Mouse (Mus musculus) limb, embryonic 14.5 days (tissue): Measurements from ENCODE around the gene Tapbpl. TPM values are rescaled to one million over a fixed set of nuclear protein-coding genes. Genes with fewer than 3 reads are reported as not detected.

ENCODE experiments used
- ATAC-seq: fragments of 200-750 bp; cut with Nextera tagmentation; 2 replicates; pipeline ENCODE4 v1.8.0; 2017; ENCODE audit warnings: low read depth, moderate number of reproducible peaks, moderate TSS enrichment; ENCODE audit not compliant: low FRiP score
- DNase-seq: peaks from one replicate; pipeline ENCODE4 v3.0.0-alpha.2; 2015; ENCODE audit warnings: low spot score
- H3K27ac ChIP-seq: fragments of 300-500 bp; sonication (generic); replicated peaks from 2 replicates; pipeline ENCODE4 v1.5.1; 2014; ENCODE audit warnings: low read depth, mild to moderate bottlenecking, low read length, moderate library complexity, mixed read lengths
- H3K27me3 ChIP-seq: fragments of 300-500 bp; sonication (generic); 2 replicates; pipeline ENCODE4 v1.6.1; 2014; ENCODE audit warnings: low read length, mixed read lengths; ENCODE audit not compliant: control insufficient read depth, insufficient read depth
- H3K36me3 ChIP-seq: fragments of 300-500 bp; sonication (generic); 2 replicates; pipeline ENCODE4 v1.6.1; 2014; ENCODE audit warnings: mild to moderate bottlenecking, low read length, moderate library complexity, mixed read lengths; ENCODE audit not compliant: control insufficient read depth, insufficient read depth
- H3K4me1 ChIP-seq: fragments of 300-500 bp; sonication (generic); 2 replicates; pipeline ENCODE4 v1.6.1; 2014; ENCODE audit warnings: antibody characterized with exemption, low read length, mixed read lengths; ENCODE audit not compliant: control insufficient read depth, insufficient read depth
- H3K4me2 ChIP-seq: fragments of 300-500 bp; sonication (generic); replicated peaks from 2 replicates; pipeline ENCODE4 v1.6.1; 2014; ENCODE audit warnings: low read depth, mild to moderate bottlenecking, low read length, moderate library complexity; ENCODE audit not compliant: severe bottlenecking
- H3K4me3 ChIP-seq: fragments of 300-500 bp; sonication (generic); replicated peaks from 2 replicates; pipeline ENCODE4 v1.5.1; 2014; ENCODE audit warnings: low read length
- H3K9ac ChIP-seq: fragments of 300-500 bp; sonication (generic); 2 replicates; pipeline ENCODE4 v1.6.1; 2014; ENCODE audit warnings: mild to moderate bottlenecking, low read depth, low read length, moderate library complexity; ENCODE audit not compliant: severe bottlenecking
- H3K9me3 ChIP-seq: fragments of 300-500 bp; sonication (generic); 2 replicates; pipeline ENCODE4 v1.6.1; 2016; ENCODE audit warnings: low read length; ENCODE audit not compliant: control insufficient read depth
- POLR2A ChIP-seq: fragments of 200-500 bp; IDR thresholded peaks from 2 replicates; pipeline ENCODE4 v1.8.0; 2012; ENCODE audit warnings: inconsistent platforms, mild to moderate bottlenecking, moderate library complexity, borderline replicate concordance; ENCODE audit not compliant: insufficient read depth, insufficient read length; ENCODE audit errors: extremely low read depth
- WGBS: fragments of 180-500 bp; shearing (Covaris S2); extraction: QIAGEN DNeasy Blood & Tissue Kit; methylation state at CpG from one replicate; pipeline ENCODE4 v1.1.7; 2014; 5-methylcytosine and 5-hydroxymethylcytosine counted together
- polyA plus RNA-seq, 2 experiments: library from polyadenylated mRNA; depleted of rRNA in 1 of 2; stranded (reverse) in 1 of 2; unstranded in 1 of 2; fragments of >200 nt; fragmentation: Nextera tagmentation in 1 of 2; extraction: Ambion mirVana in 1 of 2; gene quantifications; 2 replicates each; pipeline versions ENCODE4 v1.2.1 to v1.2.3; 2012 to 2014

Tapbpl gene
- polyA plus RNA-seq, 2 experiments = 2.8 to 3.4 TPM

DNA sequence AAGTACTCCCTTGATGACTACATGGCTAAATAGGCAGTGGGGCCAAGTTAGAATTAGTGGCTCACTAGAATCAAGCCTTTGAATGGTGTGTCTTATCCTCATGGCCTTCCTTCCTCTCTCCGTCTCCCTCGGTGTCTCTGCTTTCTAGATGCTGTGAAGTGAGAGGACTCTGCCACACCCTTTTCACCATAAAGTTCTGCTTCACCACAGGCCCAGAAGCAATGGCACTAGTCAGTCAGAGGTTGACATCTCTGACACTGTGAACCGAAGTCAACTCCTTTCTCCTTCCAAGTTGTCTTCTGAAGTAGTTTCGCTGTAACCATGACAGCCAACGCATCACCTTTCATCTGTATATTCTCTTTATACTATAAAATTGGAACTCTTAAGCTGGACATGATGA is 7.9 kb upstream of the Tapbpl start:
- Histone ChIP-seq H3K27ac (no peak overlapping the region), H3K9me3 (no peaks in the 10 kb centered on the region), H3K4me2 (no peak overlapping the region), H3K4me3 (no peak overlapping the region), H3K4me1 (no peaks in the 10 kb centered on the region), H3K9ac (no peak overlapping the region), H3K36me3 (no peaks in the 10 kb centered on the region), H3K27me3 (no peaks in the 10 kb centered on the region)
- no peak for TF ChIP-seq POLR2A
- WGBS = 90% methylated on average over 5 of the region's 5 CpGs
- ATAC-seq = no peak
- no peak for DNase-seq

DNA sequence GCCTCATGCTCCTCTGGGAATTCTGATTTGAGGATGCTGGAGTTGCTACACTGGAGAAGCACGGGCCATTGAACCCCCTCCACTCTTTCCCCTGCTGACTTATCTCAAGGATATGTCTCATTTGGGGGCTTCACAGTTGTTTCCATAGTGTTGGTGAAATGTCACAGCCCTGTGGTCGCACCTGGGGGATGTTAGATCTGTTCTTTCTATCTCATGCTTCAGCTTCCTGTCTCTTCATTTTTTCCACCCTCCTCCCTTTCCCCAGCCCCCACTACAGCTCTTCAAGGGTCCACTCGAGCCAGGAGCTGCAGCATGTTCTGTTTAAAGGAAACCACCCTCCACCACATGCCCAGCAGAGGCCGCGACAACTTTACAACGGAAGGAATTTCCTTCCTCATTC is 6.7 kb upstream of the Tapbpl start:
- DNase-seq = no peak
- TF ChIP-seq POLR2A = no peak
- Histone ChIP-seq H3K36me3 (no peaks in the 10 kb centered on the region), H3K27me3 (no peaks in the 10 kb centered on the region), H3K27ac (no peak overlapping the region), H3K4me1 (no peaks in the 10 kb centered on the region), H3K4me3 (no peak overlapping the region), H3K9ac (no peak overlapping the region), H3K4me2 (no peak overlapping the region), H3K9me3 (no peaks in the 10 kb centered on the region)
- WGBS = 59% methylated on average over 6 of the region's 6 CpGs
- ATAC-seq = no peak

DNA sequence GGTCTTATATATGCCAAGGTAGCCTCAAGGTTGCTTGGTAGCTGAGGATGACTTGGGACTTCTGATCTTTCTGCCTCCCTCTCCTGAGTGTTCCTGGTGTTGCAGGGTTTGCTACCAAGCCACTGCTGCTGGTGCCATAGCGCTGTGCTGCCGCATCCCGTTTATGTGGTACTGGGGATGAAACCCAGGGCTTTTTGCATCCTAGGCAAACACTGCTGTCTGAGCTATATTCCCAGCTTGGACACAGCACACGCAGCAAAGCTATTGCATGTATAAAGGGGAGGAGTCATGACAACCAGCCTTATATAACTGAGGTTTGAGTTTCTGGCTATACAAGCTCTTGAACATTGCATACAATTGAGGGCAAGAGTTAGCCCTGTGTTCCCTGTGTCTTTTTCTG is 5.8 kb upstream of the Tapbpl start:
- no peak for ATAC-seq
- Histone ChIP-seq H3K27me3 (no peaks in the 10 kb centered on the region), H3K4me2 (no peak overlapping the region), H3K36me3 (no peaks in the 10 kb centered on the region), H3K4me1 (no peaks in the 10 kb centered on the region), H3K27ac (no peak overlapping the region), H3K9ac (no peak overlapping the region), H3K9me3 (no peaks in the 10 kb centered on the region), H3K4me3 (no peak overlapping the region)
- 78% methylated on average over 4 of the region's 4 CpGs for WGBS
- DNase-seq = no peak
- TF ChIP-seq POLR2A = no peak

GRCm38 (mm10) chr6:125236782-125237181 is 5.1 kb upstream of the Tapbpl start, which contains the start of gene Cd27:
Cd27 (minus strand) TSS chr6:125237010.
- H3K9me3 ChIP-seq = no peaks in the 10 kb centered on the region
- ATAC-seq = no peak
- H3K27ac ChIP-seq = no peak within 1 kb of the TSS
- peaks cover 3% of the 10 kb centered on the region for H3K4me1 ChIP-seq
- H3K27me3 ChIP-seq = no peaks in the 10 kb centered on the region
- DNase-seq = no peak
- H3K4me3 ChIP-seq = no peak within 1 kb of the TSS
- no peak within 1 kb of the TSS for H3K4me2 ChIP-seq
- no peak within 1 kb of the TSS for H3K9ac ChIP-seq
- H3K36me3 ChIP-seq = no peaks in the 10 kb centered on the region
- WGBS = 49% methylated on average over 6 of the region's 6 CpGs
- no peak for TF ChIP-seq POLR2A

DNA sequence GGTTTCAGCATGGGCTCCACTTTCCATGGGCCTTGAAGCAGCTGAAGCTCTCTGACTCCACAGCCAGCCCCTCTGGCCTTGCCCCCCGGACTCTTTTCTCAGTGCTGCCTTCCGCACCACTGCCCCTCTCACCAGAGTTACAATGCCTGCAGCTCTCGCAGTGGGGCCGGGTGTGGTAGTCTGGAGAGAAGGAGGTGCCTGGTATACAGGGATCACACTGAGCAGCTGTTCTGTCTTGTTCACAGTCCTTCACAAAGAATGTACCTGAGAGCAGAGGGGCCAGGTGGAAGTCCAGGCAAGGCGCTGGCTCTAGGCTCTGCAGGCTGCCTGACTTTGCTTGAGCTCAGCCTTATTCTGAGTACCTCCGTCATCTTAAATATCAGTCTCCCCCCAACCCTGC is 4.7 kb upstream of the Tapbpl start:
- no peak overlapping the region for H3K4me3 ChIP-seq
- no peak overlapping the region for H3K27ac ChIP-seq
- peaks cover 5% of the 10 kb centered on the region for H3K4me1 ChIP-seq
- no peaks in the 10 kb centered on the region for H3K36me3 ChIP-seq
- H3K27me3 ChIP-seq = no peaks in the 10 kb centered on the region
- no peak overlapping the region for H3K9ac ChIP-seq
- H3K9me3 ChIP-seq = no peaks in the 10 kb centered on the region
- no peak overlapping the region for H3K4me2 ChIP-seq
- WGBS = 78% methylated on average over 6 of the region's 6 CpGs
- ATAC-seq = no peak
- no peak for TF ChIP-seq POLR2A
- no peak for DNase-seq

GRCm38 (mm10) chr6:125234520-125234828 is 2.8 kb upstream of the Tapbpl start:
- DNase-seq = no peak
- ATAC-seq = no peak
- H3K4me1 ChIP-seq = peaks cover 5% of the 10 kb centered on the region

More at GRCm38 (mm10) chr6:125234520-125234828, 2.8 kb upstream of the Tapbpl start:
- Histone ChIP-seq H3K27ac (no peak overlapping the region), H3K4me2 (no peak overlapping the region), H3K9me3 (no peaks in the 10 kb centered on the region), H3K27me3 (no peaks in the 10 kb centered on the region), H3K36me3 (no peaks in the 10 kb centered on the region), H3K9ac (no peak overlapping the region), H3K4me3 (no peak overlapping the region)
- no peak for TF ChIP-seq POLR2A
- 52% methylated on average over 5 of the region's 5 CpGs for WGBS
